8 mouse cellular contexts compared by ENCODE assay signal in genomic region chr3:38481106-38481505, GRCm38 (mm10). TPM values are rescaled to one million over a fixed set of nuclear protein-coding genes. Genes with fewer than 3 reads are reported as not detected.
DNase-seq lines count a peak whose midpoint lies in the region; ATAC-seq lines count a peak whose summit lies in the region.

No protein-coding gene starts in this region.

- ATAC-seq in heart, embryonic 13.5 days (ENCODE audit: extremely low read depth, insufficient number of reproducible peaks, low FRiP score, low TSS enrichment): no peak
- no peak for ATAC-seq in hindbrain, embryonic 11.5 days (ENCODE audit: low FRiP score)
- ATAC-seq in midbrain, embryonic 12.5 days (ENCODE audit: low FRiP score, low read depth): no peak

- H3K4me1 ChIP-seq in heart, embryonic 13.5 days: peaks cover 68% of the 10 kb centered on the region
- H3K4me1 ChIP-seq in hindbrain, embryonic 11.5 days (replicated peaks; ENCODE audit: control insufficient read depth, insufficient read depth, low read length): peaks cover 14% of the 10 kb centered on the region
- peaks cover 61% of the 10 kb centered on the region for H3K4me1 ChIP-seq in midbrain, embryonic 12.5 days

- peak overlapping the region; percentile 83 for H3K4me3 ChIP-seq in heart, embryonic 13.5 days
- H3K4me3 ChIP-seq in hindbrain, embryonic 11.5 days (ENCODE audit: low read depth, low read length): peak overlapping the region; percentile 24
- peak overlapping the region; percentile 33 for H3K4me3 ChIP-seq in midbrain, embryonic 12.5 days

- H3K9ac ChIP-seq in heart, embryonic 13.5 days: no peak overlapping the region
- no peak overlapping the region for H3K9ac ChIP-seq in hindbrain, embryonic 11.5 days (ENCODE audit: low read depth, low read length)
- 0 out of 2 replicates have a peak overlapping the region, but pooled peaks have one; percentile 24 for H3K9ac ChIP-seq in midbrain, embryonic 12.5 days (replicated peaks)

- DNase-seq in heart, adult 9 months (ENCODE audit: low spot score in 2 of 2): no peak
- peak; percentile 32 for DNase-seq in NIH3T3 (ENCODE audit: low read depth)
- DNase-seq in hindbrain, embryonic 11.5 days (ENCODE audit: low spot score): no peak
- DNase-seq in adrenal gland, adult (ENCODE audit: inconsistent age in 2 of 2, low spot score in 1 of 2): no peak
- no peak for DNase-seq in urinary bladder, adult 18-20 months (ENCODE audit: low spot score in 2 of 2)
- no peak for DNase-seq in retina, embryonic 14.5 days (ENCODE audit: low spot score)

- H3K36me3 ChIP-seq in heart, embryonic 13.5 days: peaks cover 54% of the 10 kb centered on the region
- peaks cover 3% of the 10 kb centered on the region; the same call in 1 of the 2 replicates for H3K36me3 ChIP-seq in hindbrain, embryonic 11.5 days (ENCODE audit: control insufficient read depth, insufficient read depth, low read length)
- H3K36me3 ChIP-seq in midbrain, embryonic 12.5 days: peaks cover 27% of the 10 kb centered on the region

- H3K9me3 ChIP-seq in heart, embryonic 13.5 days: no peaks in the 10 kb centered on the region
- no peaks in the 10 kb centered on the region for H3K9me3 ChIP-seq in hindbrain, embryonic 11.5 days (ENCODE audit: control insufficient read depth, low read length)
- H3K9me3 ChIP-seq in midbrain, embryonic 12.5 days: no peaks in the 10 kb centered on the region

- WGBS in heart, embryonic 13.5 days: 65% methylated on average over 1 of the region's 1 CpGs
- WGBS in hindbrain, embryonic 11.5 days: 76% methylated on average over 1 of the region's 1 CpGs
- 64% methylated on average over 1 of the region's 1 CpGs for WGBS in midbrain, embryonic 12.5 days

- no peaks in the 10 kb centered on the region for H3K27me3 ChIP-seq in heart, embryonic 13.5 days (replicated peaks)
- no peaks in the 10 kb centered on the region for H3K27me3 ChIP-seq in hindbrain, embryonic 11.5 days (ENCODE audit: control insufficient read depth, insufficient read depth, low read length)
- no peaks in the 10 kb centered on the region for H3K27me3 ChIP-seq in midbrain, embryonic 12.5 days

- no peak overlapping the region for H3K27ac ChIP-seq in heart, embryonic 13.5 days (replicated peaks)
- H3K27ac ChIP-seq in hindbrain, embryonic 11.5 days (ENCODE audit: low read depth, low read length): no peak overlapping the region
- H3K27ac ChIP-seq in midbrain, embryonic 12.5 days (replicated peaks): no peak overlapping the region

- H3K4me2 ChIP-seq in heart, embryonic 13.5 days: peak overlapping the region; percentile 82
- H3K4me2 ChIP-seq in hindbrain, embryonic 11.5 days (replicated peaks; ENCODE audit: low read depth, low read length): peak overlapping the region; percentile 36
- peak overlapping the region; percentile 91 for H3K4me2 ChIP-seq in midbrain, embryonic 12.5 days (replicated peaks)

RNA-seq across cellular contexts. Expression of gene Ankrd50, which starts 3.5 kb away (rescaled TPM):
- 13.3 and 14.0 TPM in 2 replicates for polyA plus RNA-seq in heart, embryonic 13.5 days (2015; fragmentation: Nextera tagmentation; extraction: Ambion mirVana)
- polyA plus RNA-seq in hindbrain, embryonic 11.5 days (2014; fragmentation: Nextera tagmentation; extraction: Ambion mirVana): 28.1 and 30.4 TPM in 2 replicates
- polyA plus RNA-seq in midbrain, embryonic 12.5 days (2016; fragmentation: Nextera tagmentation; extraction: Ambion mirVana): 47.7 and 49.4 TPM in 2 replicates

Comparison
In these comparisons a context has a peak if more than half of its experiments do, and no peak if none do; other contexts are left out.
1. H3K4me2 ChIP-seq: peak in every context shown above with its lines; median percentile 91 in midbrain, embryonic 12.5 days; 82 in heart, embryonic 13.5 days; 36 in hindbrain, embryonic 11.5 days.
2. H3K4me3 ChIP-seq: peak in every context shown above with its lines; median percentile 83 in heart, embryonic 13.5 days; 33 in midbrain, embryonic 12.5 days; 24 in hindbrain, embryonic 11.5 days.